Mouse (Mus musculus) mature B cell (primary cell): Measurements from ENCODE around the gene Plcd3.

ENCODE experiments used
- in situ Hi-C: fragments of 300-500 bp; cut with MboI; formaldehyde crosslinking; loops from 2 replicates; pipeline ENCODE4 v1.14.3; 2019

Plcd3 gene

GRCm38 (mm10) chr11:103066191-103067050 is 35.0 kb downstream of the Plcd3 start:
- in situ Hi-C loops, result no loop called here

- in situ Hi-C loops, result no loop called here
Measured at GRCm38 (mm10) chr11:103058499-103059085, 42.9 kb downstream of the Plcd3 start.

- in situ Hi-C loops, result no loop called here
Measured at GRCm38 (mm10) chr11:103056636-103057035, 44.8 kb downstream of the Plcd3 start.

- in situ Hi-C loops, result no loop called here
Measured at GRCm38 (mm10) chr11:103054798-103055197, 46.7 kb downstream of the Plcd3 start.

- in situ Hi-C loops, result no loop called here
Measured at GRCm38 (mm10) chr11:103053191-103054076, 48.0 kb downstream of the Plcd3 start.

GRCm38 (mm10) chr11:103052078-103052477 is 49.4 kb downstream of the Plcd3 start:
- in situ Hi-C loops, result no loop called here

GRCm38 (mm10) chr11:103051249-103051691 is 50.2 kb downstream of the Plcd3 start:
- in situ Hi-C loops, result no loop called here

GRCm38 (mm10) chr11:103050153-103050552 is 51.3 kb downstream of the Plcd3 start:
- in situ Hi-C loops, result no loop called here

- in situ Hi-C loops, result no loop called here
Measured at GRCm38 (mm10) chr11:103049611-103050010, 51.8 kb downstream of the Plcd3 start.

- in situ Hi-C loops, result no loop called here
Measured at GRCm38 (mm10) chr11:103046286-103046685, 55.2 kb downstream of the Plcd3 start.

GRCm38 (mm10) chr11:103043982-103044381 is 57.5 kb downstream of the Plcd3 start:
- in situ Hi-C loops, result no loop called here

GRCm38 (mm10) chr11:103042828-103043227 is 58.6 kb downstream of the Plcd3 start:
- in situ Hi-C loops, result no loop called here

GRCm38 (mm10) chr11:103038037-103038436 is 63.4 kb downstream of the Plcd3 start:
- in situ Hi-C loops, result no loop called here

- in situ Hi-C loops, result no loop called here
Measured at GRCm38 (mm10) chr11:103036881-103037465, 64.5 kb downstream of the Plcd3 start.

GRCm38 (mm10) chr11:103035007-103035406 is 66.5 kb downstream of the Plcd3 start:
- in situ Hi-C loops, result no loop called here

- in situ Hi-C loops, result no loop called here
Measured at GRCm38 (mm10) chr11:103033030-103033429, 68.4 kb downstream of the Plcd3 start.

- in situ Hi-C loops, result no loop called here
Measured at GRCm38 (mm10) chr11:103028176-103028891, 73.1 kb downstream of the Plcd3 start, which contains the start of the genes Nmt1 and Dcakd. Gene Nmt1 (plus strand): TSS chr11:103028190. Gene Dcakd (minus strand): TSS chr11:103028333.

- in situ Hi-C loops, result no loop called here
Measured at GRCm38 (mm10) chr11:103027570-103028175, 73.8 kb downstream of the Plcd3 start.

GRCm38 (mm10) chr11:103026901-103027300 is 74.6 kb downstream of the Plcd3 start:
- in situ Hi-C loops, result no loop called here

GRCm38 (mm10) chr11:103023974-103024373 is 77.5 kb downstream of the Plcd3 start:
- in situ Hi-C loops, result no loop called here
